Mouse (Mus musculus): ENCODE data around the gene Ywhab. TPM values are rescaled to one million over a fixed set of nuclear protein-coding genes. Genes with fewer than 3 reads are reported as not detected.
A peak's percentile ranks its signal among the peaks of the same experiment; 100 is the strongest.

Gene Ywhab
- total RNA-seq (2014; rRNA removed) (161 and 171 TPM in 2 replicates), polyA plus RNA-seq (2015; fragmentation: Nextera tagmentation; extraction: Ambion mirVana) (510 and 620 TPM in 2 replicates)

DNA sequence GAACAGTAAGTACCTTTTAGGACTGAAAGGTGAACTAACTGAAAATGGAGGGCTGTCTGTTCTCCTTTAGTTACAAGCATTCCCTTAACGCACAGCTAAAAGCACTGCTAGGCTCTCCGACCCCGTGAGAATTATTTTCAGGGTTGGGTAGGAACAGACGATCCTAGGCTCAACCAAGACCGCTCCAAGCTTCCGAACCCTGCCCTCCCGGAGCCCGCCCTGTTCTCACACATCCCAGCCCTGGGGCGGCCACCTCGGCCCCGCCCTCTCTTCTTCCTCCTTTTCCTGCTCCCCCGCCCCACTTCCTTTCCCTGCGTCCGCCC lies at the start of gene Ywhab:
Gene Ywhab (plus strand): TSS at position 307 of the 323 bp plus-strand sequence.
- Histone ChIP-seq H3K36me3 (ENCODE audit: insufficient read depth) (peaks cover 9% of the 10 kb centered on the region; the same call in 1 of the 2 replicates), H3K9ac (peak within 1 kb of the TSS; percentile 94), H3K4me1 (ENCODE audit: insufficient read depth) (peaks cover 15% of the 10 kb centered on the region; the same call in 1 of the 2 replicates), H3K4me3 (ENCODE audit: low read depth, low read length) (peak within 1 kb of the TSS; percentile 97), H3K4me2 (ENCODE audit: low read depth) (peak within 1 kb of the TSS; percentile 59), H3K27me3 (ENCODE audit: insufficient read depth, low read length) (no peaks in the 10 kb centered on the region), H3K27ac (ENCODE audit: low read depth, low read length) (peak within 1 kb of the TSS; percentile 92), H3K9me3 (ENCODE audit: low read length) (no peaks in the 10 kb centered on the region)
- DNase-seq: no peak
- ATAC-seq: no peak
- under 1% methylated on average over 13 of the region's 14 CpGs for WGBS
- TF ChIP-seq CTCF (IDR thresholded peaks at IDR 0.05; ENCODE audit: low read depth): no peak

GRCm38 (mm10) chr2:163946221-163946620 lies 48.5 kb upstream of the Ywhab start:
- DNase-seq: no peak
- no peak overlapping the region for H3K4me2 ChIP-seq (ENCODE audit: low read depth)
- WGBS: 81% methylated on average over 15 of the region's 15 CpGs

DNA sequence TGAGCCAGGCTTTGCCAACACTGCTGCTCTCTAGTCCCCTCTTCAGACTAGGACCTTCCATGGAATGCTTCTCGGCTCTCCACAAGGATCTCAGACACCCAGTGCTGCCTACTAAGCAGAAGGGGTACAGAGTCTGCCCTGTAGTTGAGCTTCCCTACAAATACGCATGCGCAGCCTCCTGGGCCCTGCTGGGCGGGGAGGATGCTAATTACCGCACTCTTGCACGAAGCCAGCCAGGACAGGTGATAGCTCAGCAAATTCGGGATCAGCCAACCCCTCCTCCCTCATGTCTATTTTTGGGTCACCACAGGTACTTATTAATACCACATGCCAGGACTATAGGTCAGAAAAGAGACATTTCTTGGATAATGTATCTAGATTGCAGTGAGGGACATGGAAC lies 46.8 kb upstream of the Ywhab start:
- no peaks in the 10 kb centered on the region for H3K36me3 ChIP-seq (ENCODE audit: insufficient read depth)
- no peaks in the 10 kb centered on the region for H3K27me3 ChIP-seq (ENCODE audit: insufficient read depth, low read length)
- ATAC-seq (no peak), DNase-seq (no peak)
- H3K27ac ChIP-seq (ENCODE audit: low read depth, low read length): no peak overlapping the region
- 68% methylated on average over 7 of the region's 7 CpGs for WGBS
- no peak overlapping the region for H3K9ac ChIP-seq
- H3K9me3 ChIP-seq (ENCODE audit: low read length): no peaks in the 10 kb centered on the region
- no peak for TF ChIP-seq CTCF (IDR thresholded peaks at IDR 0.05; ENCODE audit: low read depth)
- H3K4me1 ChIP-seq (ENCODE audit: insufficient read depth): no peaks in the 10 kb centered on the region
- no peak overlapping the region for H3K4me2 ChIP-seq (ENCODE audit: low read depth)
- no peak overlapping the region for H3K4me3 ChIP-seq (ENCODE audit: low read depth, low read length)

More at GRCm38 (mm10) chr2:163946221-163946620, 48.5 kb upstream of the Ywhab start:
- Histone ChIP-seq H3K27me3 (ENCODE audit: insufficient read depth, low read length) (no peaks in the 10 kb centered on the region), H3K9me3 (ENCODE audit: low read length) (no peaks in the 10 kb centered on the region), H3K4me3 (ENCODE audit: low read depth, low read length) (no peak overlapping the region), H3K4me1 (ENCODE audit: insufficient read depth) (no peaks in the 10 kb centered on the region), H3K9ac (no peak overlapping the region), H3K36me3 (ENCODE audit: insufficient read depth) (no peaks in the 10 kb centered on the region), H3K27ac (ENCODE audit: low read depth, low read length) (no peak overlapping the region)
- TF ChIP-seq CTCF (IDR thresholded peaks at IDR 0.05; ENCODE audit: low read depth): no peak
- no peak for ATAC-seq

DNA sequence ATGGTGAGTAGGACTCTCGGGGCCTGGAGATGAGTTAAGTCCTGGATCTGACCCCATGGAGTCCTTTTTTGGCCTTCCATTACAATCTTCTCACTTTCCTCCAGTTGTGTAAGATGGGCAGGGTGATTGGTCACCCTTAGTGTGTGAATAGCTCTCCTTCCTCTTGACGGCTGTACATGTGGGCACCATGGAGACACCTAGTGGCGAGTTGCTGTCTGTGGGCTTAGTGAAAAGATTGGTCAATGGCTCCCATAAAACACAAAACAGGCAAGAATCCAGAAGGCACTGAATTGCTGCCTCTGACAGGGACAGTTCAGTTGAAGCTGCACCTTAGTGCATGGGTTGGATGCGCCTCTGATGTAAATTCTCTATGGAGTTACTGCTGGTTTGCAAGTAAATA lies 43.0 kb upstream of the Ywhab start:
- Histone ChIP-seq H3K9ac (no peak overlapping the region), H3K27me3 (ENCODE audit: insufficient read depth, low read length) (no peaks in the 10 kb centered on the region), H3K4me1 (ENCODE audit: insufficient read depth) (no peaks in the 10 kb centered on the region), H3K4me3 (ENCODE audit: low read depth, low read length) (no peak overlapping the region), H3K27ac (ENCODE audit: low read depth, low read length) (no peak overlapping the region), H3K4me2 (ENCODE audit: low read depth) (no peak overlapping the region), H3K36me3 (ENCODE audit: insufficient read depth) (no peaks in the 10 kb centered on the region), H3K9me3 (ENCODE audit: low read length) (no peaks in the 10 kb centered on the region)
- peak; percentile 91 for TF ChIP-seq CTCF (IDR thresholded peaks at IDR 0.05; ENCODE audit: low read depth)
- ATAC-seq: peak; percentile 54
- peak; percentile 69 for DNase-seq
- WGBS: 31% methylated on average over 4 of the region's 4 CpGs

GRCm38 (mm10) chr2:163953622-163954310 lies 41.0 kb upstream of the Ywhab start:
- no peak for TF ChIP-seq CTCF (IDR thresholded peaks at IDR 0.05; ENCODE audit: low read depth)

GRCm38 (mm10) chr2:163964606-163965560 lies 29.9 kb upstream of the Ywhab start:
- Histone ChIP-seq H3K27ac (ENCODE audit: low read depth, low read length) (no peak overlapping the region), H3K36me3 (ENCODE audit: insufficient read depth) (no peaks in the 10 kb centered on the region), H3K4me2 (ENCODE audit: low read depth) (no peak overlapping the region), H3K4me1 (ENCODE audit: insufficient read depth) (no peaks in the 10 kb centered on the region; the same call in 1 of the 2 replicates), H3K27me3 (ENCODE audit: insufficient read depth, low read length) (no peaks in the 10 kb centered on the region), H3K4me3 (ENCODE audit: low read depth, low read length) (no peak overlapping the region), H3K9me3 (ENCODE audit: low read length) (no peaks in the 10 kb centered on the region), H3K9ac (no peak overlapping the region)
- no peak for TF ChIP-seq CTCF (IDR thresholded peaks at IDR 0.05; ENCODE audit: low read depth)
- ATAC-seq (no peak), DNase-seq (no peak)
- 73% methylated on average over 18 of the region's 19 CpGs for WGBS

More at GRCm38 (mm10) chr2:163953622-163954310, 41.0 kb upstream of the Ywhab start:
- Histone ChIP-seq H3K27ac (ENCODE audit: low read depth, low read length) (no peak overlapping the region), H3K9me3 (ENCODE audit: low read length) (no peaks in the 10 kb centered on the region), H3K27me3 (ENCODE audit: insufficient read depth, low read length) (no peaks in the 10 kb centered on the region), H3K9ac (no peak overlapping the region), H3K4me2 (ENCODE audit: low read depth) (no peak overlapping the region), H3K4me1 (ENCODE audit: insufficient read depth) (no peaks in the 10 kb centered on the region), H3K4me3 (ENCODE audit: low read depth, low read length) (no peak overlapping the region), H3K36me3 (ENCODE audit: insufficient read depth) (no peaks in the 10 kb centered on the region)
- no peak for DNase-seq
- no peak for ATAC-seq
- WGBS: 70% methylated on average over 7 of the region's 7 CpGs

Measured in forebrain, postnatal 0 days (tissue).